ENCODE assay signal across 8 mouse cellular contexts in genomic region chr6:34371700-34372351, GRCm38 (mm10). TPM values are rescaled to one million over a fixed set of nuclear protein-coding genes. Genes with fewer than 3 reads are reported as not detected.
DNase-seq lines count a peak whose midpoint lies in the region; ATAC-seq and TF ChIP-seq lines count a peak whose summit lies in the region.

No protein-coding gene starts in this region.

- peak; percentile 86 for TF ChIP-seq CTCF in gastrocnemius, adult 2 months (IDR thresholded peaks at IDR 0.05)
- peak; percentile 84 for TF ChIP-seq CTCF in left cerebral cortex, adult 2 months (IDR thresholded peaks at IDR 0.05)

- no peaks in the 10 kb centered on the region for H3K4me1 ChIP-seq in hindbrain, embryonic 16.5 days (ENCODE audit: control insufficient read depth, insufficient read depth, low read depth, low read length)

- H3K36me3 ChIP-seq in hindbrain, embryonic 16.5 days (ENCODE audit: control insufficient read depth, insufficient read depth, low read length) = no peaks in the 10 kb centered on the region

- H3K27me3 ChIP-seq in hindbrain, embryonic 16.5 days (replicated peaks; ENCODE audit: control insufficient read depth, insufficient read depth, low read length) = no peaks in the 10 kb centered on the region

- 26% methylated on average over 18 of the region's 18 CpGs for WGBS in hindbrain, embryonic 16.5 days

- H3K4me3 ChIP-seq in gastrocnemius, adult 2 months = peak overlapping the region; percentile 55
- no peak overlapping the region for H3K4me3 ChIP-seq in hindbrain, embryonic 16.5 days (ENCODE audit: low read length)
- no peak overlapping the region for H3K4me3 ChIP-seq in left cerebral cortex, adult 2 months

- DNase-seq in ZHBTc4 (ENCODE audit: low read depth, low spot score) = peak; percentile 90
- DNase-seq in cerebellum, postnatal 36 days = peak; percentile 72 to 86
- DNase-seq in gastrocnemius, adult 2 months = peak; percentile 74
- peak; percentile 79 for DNase-seq in left cerebral cortex, adult 2 months (ENCODE audit: extremely low spot score in 1 of 2, low spot score in 2 of 2)
- DNase-seq in lung, postnatal 4 days = peak; percentile 41 to 87
- peak; percentile 67 for DNase-seq in retina, postnatal 7 days (ENCODE audit: low read depth, low spot score)
- DNase-seq in urinary bladder, adult 18-20 months (ENCODE audit: low spot score in 2 of 2) = peak; percentile 70 to 71

- peak overlapping the region; percentile 41; the same call in 1 of the 2 replicates for H3K4me2 ChIP-seq in hindbrain, embryonic 16.5 days (ENCODE audit: low read length)

- no peak overlapping the region for H3K27ac ChIP-seq in gastrocnemius, adult 2 months
- no peak overlapping the region for H3K27ac ChIP-seq in hindbrain, embryonic 16.5 days (ENCODE audit: low read depth, low read length)
- H3K27ac ChIP-seq in left cerebral cortex, adult 2 months = no peak overlapping the region

- peak; percentile 63 for ATAC-seq in hindbrain, embryonic 16.5 days

- H3K9ac ChIP-seq in hindbrain, embryonic 16.5 days (ENCODE audit: low read depth, low read length) = no peak overlapping the region

- no peaks in the 10 kb centered on the region for H3K9me3 ChIP-seq in hindbrain, embryonic 16.5 days (ENCODE audit: control insufficient read depth, low read length)

- intact Hi-C loops in gastrocnemius, adult 2 months (cut with DNase I) = loop anchor here (2.0 to 5.0 kb wide), 2 partner anchors 75 to 79 kb away; no protein-coding TSS in a partner anchor
- intact Hi-C loops in left cerebral cortex, adult 2 months (cut with DNase I) = loop anchor here (1.0 to 10.0 kb wide), 4 partner anchors 26 to 383 kb away; no protein-coding TSS in a partner anchor

RNA-seq across cellular contexts. Expression of gene Akr1b10, which starts 12.2 kb away (rescaled TPM):
- 10 to 100 TPM; 48.5 to 62.6 TPM for total RNA-seq in gastrocnemius, adult 2 months (2021)
- 15.0 and 18.6 TPM in 2 replicates for polyA plus RNA-seq in hindbrain, embryonic 16.5 days (2015; fragmentation: Nextera tagmentation; extraction: Ambion mirVana)
- 10 to 100 TPM; 21.0 to 24.2 TPM for total RNA-seq in left cerebral cortex, adult 2 months (2021)

RNA-seq across cellular contexts. Expression of gene Akr1b8, which starts 17.9 kb away (rescaled TPM):
- total RNA-seq in gastrocnemius, adult 2 months (2021) = 1 to 10 TPM; 1.7 to 1.9 TPM
- 4.4 and 4.7 TPM in 2 replicates for polyA plus RNA-seq in hindbrain, embryonic 16.5 days (2015; fragmentation: Nextera tagmentation; extraction: Ambion mirVana)
- under 1 TPM; 0.26 to 0.68 TPM for total RNA-seq in left cerebral cortex, adult 2 months (2021)

RNA-seq across cellular contexts. Expression of gene Akr1b7, which starts 40.3 kb away (rescaled TPM):
- not detected for total RNA-seq in gastrocnemius, adult 2 months (2021)
- polyA plus RNA-seq in hindbrain, embryonic 16.5 days (2015; fragmentation: Nextera tagmentation; extraction: Ambion mirVana) = 0.28 TPM in 1 of 2 replicates, not detected in the other
- total RNA-seq in left cerebral cortex, adult 2 months (2021) = not detected

RNA-seq across cellular contexts. Expression of gene Akr1b3, which starts 54.5 kb away (rescaled TPM):
- 100 to 1,000 TPM; 140 to 194 TPM for total RNA-seq in gastrocnemius, adult 2 months (2021)
- polyA plus RNA-seq in hindbrain, embryonic 16.5 days (2015; fragmentation: Nextera tagmentation; extraction: Ambion mirVana) = 122 and 123 TPM in 2 replicates
- 10 to 100 TPM; 43.1 to 43.4 TPM for total RNA-seq in left cerebral cortex, adult 2 months (2021)
